Mouse (Mus musculus) cerebellum, adult 2 months (tissue): ENCODE results near the gene Bnip2.

Experiments used
- CTCF ChIP-seq: fragments of 200-500 bp; IDR thresholded peaks from 2 replicates; pipeline ENCODE4 v1.5.1; 2011; ENCODE audit warnings: low read depth, mild to moderate bottlenecking, control low read depth, low read length, moderate library complexity, borderline replicate concordance; ENCODE audit not compliant: insufficient read depth
- POLR2A ChIP-seq: fragments of 200-500 bp; IDR thresholded peaks from 2 replicates; pipeline ENCODE4 v1.6.1; 2011; ENCODE audit warnings: low read length, control low read depth, borderline replicate concordance; ENCODE audit not compliant: insufficient read depth

DNA sequence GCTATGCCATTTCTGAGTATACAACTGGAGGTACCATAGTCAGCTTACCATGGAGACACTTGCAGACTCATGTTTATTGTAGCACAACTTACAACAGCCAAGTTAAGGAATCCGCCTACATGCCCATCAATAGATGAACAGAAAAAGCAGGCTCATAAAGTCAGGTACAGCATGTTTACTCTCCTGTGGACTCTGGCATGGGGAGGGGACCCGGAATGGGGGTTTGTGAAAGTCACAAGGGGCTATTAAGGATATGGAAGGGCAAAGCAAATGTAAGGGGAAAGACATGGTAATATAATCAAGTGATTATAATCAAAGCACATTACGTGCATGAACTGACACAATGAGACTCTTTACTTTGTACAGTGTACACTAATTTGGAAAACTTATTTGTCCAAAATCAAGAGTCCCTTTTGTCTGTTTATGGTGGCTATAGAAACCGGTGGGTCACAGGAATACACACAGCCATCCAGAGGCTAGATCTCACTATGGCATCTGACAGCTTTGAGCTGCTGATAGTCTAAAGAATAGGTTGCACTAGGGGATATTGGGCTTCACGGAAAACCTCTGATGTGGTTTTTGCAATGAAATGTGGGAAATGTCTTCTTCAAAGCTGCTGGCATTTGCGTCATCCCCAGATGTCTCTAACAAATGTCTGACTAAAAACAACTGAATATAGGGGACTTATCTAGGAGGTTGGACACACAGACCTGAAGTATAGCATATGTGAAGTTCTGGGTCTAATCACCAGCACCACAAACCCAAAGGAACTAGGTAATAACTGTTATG, 50.5 kb downstream of the Bnip2 start:
- TF ChIP-seq CTCF (no peak), POLR2A (no peak)
